In genomic region chr1:62081129-62081528, GRCm38 (mm10) we compare ENCODE assay signal across 19 mouse cellular contexts.
A peak's percentile ranks its signal among the peaks of the same experiment; 100 is the strongest.
DNase-seq lines count a peak whose midpoint lies in the region; ATAC-seq and TF ChIP-seq lines count a peak whose summit lies in the region.
"Had no signal": no experiment of that assay in that cellular context is flagged by ENCODE, and none has a peak within 500 bp of the region (broad histone marks: within the 10 kb centered on the region; RNA-seq: fewer than 3 reads in every experiment).

No protein-coding gene starts in this region.

- ATAC-seq in lung, postnatal 0 days = peak; percentile 59; the same call in 1 of the 2 replicates
- no peak for ATAC-seq in midbrain, embryonic 11.5 days (ENCODE audit: low FRiP score)
- ATAC-seq: activated CD4-positive, CD25-positive, alpha-beta regulatory T cell, adult 4 months; CD4-positive, CD25-positive, alpha-beta regulatory T cell, adult 4 months; Patski had no signal

- H3K4me1 ChIP-seq in lung, postnatal 0 days (ENCODE audit: insufficient read depth, low read depth, low read length) = no peaks in the 10 kb centered on the region
- H3K4me1 ChIP-seq in midbrain, embryonic 11.5 days (ENCODE audit: control insufficient read depth, insufficient read depth, low read length) = no peaks in the 10 kb centered on the region; the same call in 1 of the 2 replicates
- peaks cover 3% of the 10 kb centered on the region for H3K4me1 ChIP-seq in midbrain, embryonic 10.5 days

- TF ChIP-seq CTCF in lung, postnatal 0 days (IDR thresholded peaks at IDR 0.05) = no peak

- no peaks in the 10 kb centered on the region for H3K36me3 ChIP-seq in lung, postnatal 0 days (ENCODE audit: insufficient read depth, low read length)
- H3K36me3 ChIP-seq in midbrain, embryonic 11.5 days (ENCODE audit: control insufficient read depth, insufficient read depth, low read length) = no peaks in the 10 kb centered on the region
- H3K36me3 ChIP-seq in midbrain, embryonic 10.5 days = no peaks in the 10 kb centered on the region
- H3K36me3 ChIP-seq: G1E had no signal

- H3K9me3 ChIP-seq in lung, postnatal 0 days (ENCODE audit: low read length) = no peaks in the 10 kb centered on the region
- no peaks in the 10 kb centered on the region for H3K9me3 ChIP-seq in midbrain, embryonic 11.5 days (ENCODE audit: control insufficient read depth, low read length)
- H3K9me3 ChIP-seq in midbrain, embryonic 10.5 days (replicated peaks) = no peaks in the 10 kb centered on the region
- H3K9me3 ChIP-seq: G1E had no signal

- no peak overlapping the region for H3K4me2 ChIP-seq in lung, postnatal 0 days (replicated peaks; ENCODE audit: low read depth, low read length)
- H3K4me2 ChIP-seq in midbrain, embryonic 11.5 days = no peak overlapping the region

- peak; percentile 63 for TF ChIP-seq EP300 in lung, postnatal 0 days (IDR thresholded peaks at IDR 0.05)

- no peaks in the 10 kb centered on the region for H3K27me3 ChIP-seq in lung, postnatal 0 days (replicated peaks; ENCODE audit: insufficient read depth, low read length)
- no peaks in the 10 kb centered on the region for H3K27me3 ChIP-seq in midbrain, embryonic 11.5 days (ENCODE audit: control insufficient read depth, insufficient read depth, low read length)
- no peaks in the 10 kb centered on the region for H3K27me3 ChIP-seq in midbrain, embryonic 10.5 days (ENCODE audit: low read depth, poor library complexity, severe bottlenecking)
- H3K27me3 ChIP-seq: CH12.LX, Patski had no signal

- H3K4me3 ChIP-seq in lung, postnatal 0 days (ENCODE audit: low read depth, low read length) = no peak overlapping the region
- no peak overlapping the region for H3K4me3 ChIP-seq in midbrain, embryonic 11.5 days (ENCODE audit: low read depth, low read length)
- H3K4me3 ChIP-seq in midbrain, embryonic 10.5 days = no peak overlapping the region

- WGBS in lung, postnatal 0 days = 65% methylated on average over 4 of the region's 4 CpGs
- 87% methylated on average over 4 of the region's 4 CpGs for WGBS in midbrain, embryonic 11.5 days
- WGBS in midbrain, embryonic 10.5 days = 89% methylated on average over 4 of the region's 4 CpGs

- DNase-seq in lung, postnatal 0 days (ENCODE audit: low spot score) = peak; percentile 46
- DNase-seq in lung, postnatal 4 days = no peak
- DNase-seq in midbrain, embryonic 11.5 days (ENCODE audit: low spot score, missing footprints) = peak; percentile 31
- DNase-seq in midbrain, embryonic 10.5 days (ENCODE audit: low spot score) = no peak
- DNase-seq: adrenal gland, adult 2 months; adrenal gland, adult 8-10 months; adrenal gland, postnatal 10 days; adrenal gland, postnatal 14 days; adrenal gland, postnatal 25 days; adrenal gland, postnatal 36 days; B cell, adult 2 months; cerebellum, adult 11 months; cerebellum, adult 11-12 months; cerebellum, adult 18-20 months had no signal

- no peak overlapping the region for H3K27ac ChIP-seq in lung, postnatal 0 days (ENCODE audit: low read length)
- no peak overlapping the region for H3K27ac ChIP-seq in midbrain, embryonic 11.5 days (ENCODE audit: low read depth, low read length)
- H3K27ac ChIP-seq in midbrain, embryonic 10.5 days (replicated peaks) = no peak overlapping the region

- H3K9ac ChIP-seq in lung, postnatal 0 days (replicated peaks; ENCODE audit: low read depth) = no peak overlapping the region
- H3K9ac ChIP-seq in midbrain, embryonic 11.5 days (ENCODE audit: low read length) = no peak overlapping the region

Comparison
In these comparisons a context has a peak if more than half of its experiments do, and no peak if none do; other contexts are left out.
1. DNase-seq: peak in lung, postnatal 0 days (single experiment) and midbrain, embryonic 11.5 days (single experiment); none in lung, postnatal 4 days (0 of 2) and midbrain, embryonic 10.5 days (single experiment).